Mouse (Mus musculus) urinary bladder, adult 2 months (tissue): Measurements from ENCODE around the gene Zscan18. TPM values are rescaled to one million over a fixed set of nuclear protein-coding genes. Genes with fewer than 3 reads are reported as not detected.

ENCODE experiments used
- polyA plus RNA-seq: library from polyadenylated mRNA; depleted of rRNA; stranded (reverse); fragments of >200 nt; gene quantifications from 2 replicates; pipeline ENCODE4 v1.2.3, GENCODE M21; 2012; rRNA removed

Gene Zscan18
- polyA plus RNA-seq, 1 experiment = 3.8 TPM

Other genes starting within 250 kb of the Zscan18 start
- under 0.01 TPM in 1 of 2 replicates, not detected in the other for gene Vmn2r53, start 194.8 kb downstream of the Zscan18 start, polyA plus RNA-seq
- not detected in 2 replicates for gene Vmn2r54, start 163.3 kb downstream of the Zscan18 start, polyA plus RNA-seq
- gene Vmn2r55, start 118.6 kb downstream of the Zscan18 start, polyA plus RNA-seq = not detected in 2 replicates
- gene Vmn2r56, start 68.6 kb downstream of the Zscan18 start, polyA plus RNA-seq = not detected in 2 replicates
- gene Zfp329, start 15.2 kb upstream of the Zscan18 start, polyA plus RNA-seq = 12.3 and 13.9 TPM in 2 replicates
- 21.9 and 22.2 TPM in 2 replicates for gene Zfp110, start 31.1 kb upstream of the Zscan18 start, polyA plus RNA-seq
- 2.5 TPM in 2 replicates for gene Zfp128, start 77.5 kb upstream of the Zscan18 start, polyA plus RNA-seq
- 11.4 and 12.3 TPM in 2 replicates for gene Zscan22, start 94.2 kb upstream of the Zscan18 start, polyA plus RNA-seq
- gene Rps5, start 118.7 kb upstream of the Zscan18 start, polyA plus RNA-seq = 2,520 and 2,810 TPM in 2 replicates
- gene Rnf225, start 123.8 kb upstream of the Zscan18 start, polyA plus RNA-seq = 2.1 and 2.3 TPM in 2 replicates
- 4.6 and 4.7 TPM in 2 replicates for gene Zfp324, start 162.2 kb upstream of the Zscan18 start, polyA plus RNA-seq
- gene Zfp446, start 174.2 kb upstream of the Zscan18 start, polyA plus RNA-seq = 6.3 and 6.9 TPM in 2 replicates
- 0.31 and 0.55 TPM in 2 replicates for gene Slc27a5, start 194.6 kb upstream of the Zscan18 start, polyA plus RNA-seq
- gene Trim28, start 195.5 kb upstream of the Zscan18 start, polyA plus RNA-seq = 186 and 190 TPM in 2 replicates
- 11.7 and 13.2 TPM in 2 replicates for gene Zbtb45, start 206.4 kb upstream of the Zscan18 start, polyA plus RNA-seq
- 240 and 257 TPM in 2 replicates for gene Chmp2a, start 231.2 kb upstream of the Zscan18 start, polyA plus RNA-seq
- gene Ube2m, start 234.6 kb upstream of the Zscan18 start, polyA plus RNA-seq = 164 and 172 TPM in 2 replicates